Mouse (Mus musculus): ENCODE data around the gene Hspa1a.
"Not testable (repeated sequence)": the region's sequence is repeated elsewhere in the genome, so short reads cannot be mapped to it uniquely, and the experiment has no call there.

Hspa1a gene

GRCm38 (mm10) chr17:34969822-34970221, 2.1 kb downstream of the Hspa1a start, which contains the start of gene Gm20481:
Gene Gm20481 (plus strand): TSS chr17:34969912.
- DNase-seq (ENCODE audit: low spot score in 2 of 2): not testable (repeated sequence)

- peak in 1 of 2 experiments; percentile 41 for DNase-seq (ENCODE audit: low spot score in 2 of 2)
Observed at GRCm38 (mm10) chr17:34965627-34966026, 6.3 kb downstream of the Hspa1a start.

- no peak for DNase-seq (ENCODE audit: low spot score in 2 of 2)
Observed at GRCm38 (mm10) chr17:34964640-34965049, 7.3 kb downstream of the Hspa1a start.

GRCm38 (mm10) chr17:34962841-34963240, 9.1 kb downstream of the Hspa1a start:
- no peak for DNase-seq (ENCODE audit: low spot score in 2 of 2)

- peak in 1 of 2 experiments; percentile 44 for DNase-seq (ENCODE audit: low spot score in 2 of 2)
Observed at GRCm38 (mm10) chr17:34962125-34962524, 9.8 kb downstream of the Hspa1a start.

GRCm38 (mm10) chr17:34960702-34961493, 11.1 kb downstream of the Hspa1a start:
- DNase-seq (ENCODE audit: low spot score in 2 of 2): peak in 1 of 2 experiments; percentile 32

GRCm38 (mm10) chr17:34959881-34960515, 12.0 kb downstream of the Hspa1a start:
- peak in 1 of 2 experiments; percentile 72 for DNase-seq (ENCODE audit: low spot score in 2 of 2)

GRCm38 (mm10) chr17:34959130-34959778, 12.7 kb downstream of the Hspa1a start, which contains the start of gene Hspa1b:
Gene Hspa1b (minus strand): TSS chr17:34959238.
- DNase-seq (ENCODE audit: low spot score in 2 of 2): peak; percentile 94

GRCm38 (mm10) chr17:34958734-34959129, 13.2 kb downstream of the Hspa1a start:
- DNase-seq (ENCODE audit: low spot score in 2 of 2): not testable (repeated sequence)

- DNase-seq (ENCODE audit: low spot score in 2 of 2): not testable (repeated sequence)
Observed at GRCm38 (mm10) chr17:34957966-34958365, 14.0 kb downstream of the Hspa1a start.

GRCm38 (mm10) chr17:34957291-34957690, 14.7 kb downstream of the Hspa1a start:
- not testable (repeated sequence) for DNase-seq (ENCODE audit: low spot score in 2 of 2)

GRCm38 (mm10) chr17:34956340-34956739, 15.6 kb downstream of the Hspa1a start:
- DNase-seq (ENCODE audit: low spot score in 2 of 2): no peak

- no peak for DNase-seq (ENCODE audit: low spot score in 2 of 2)
Observed at GRCm38 (mm10) chr17:34955884-34956283, 16.1 kb downstream of the Hspa1a start.

- no peak for DNase-seq (ENCODE audit: low spot score in 2 of 2)
Observed at GRCm38 (mm10) chr17:34954831-34955230, 17.1 kb downstream of the Hspa1a start.

- no peak for DNase-seq (ENCODE audit: low spot score in 2 of 2)
Observed at GRCm38 (mm10) chr17:34953904-34954303, 18.1 kb downstream of the Hspa1a start.

- no peak for DNase-seq (ENCODE audit: low spot score in 2 of 2)
Observed at GRCm38 (mm10) chr17:34953258-34953657, 18.7 kb downstream of the Hspa1a start.

- peak; percentile 81 to 83 for DNase-seq (ENCODE audit: low spot score in 2 of 2)
Observed at GRCm38 (mm10) chr17:34952378-34953040, 19.4 kb downstream of the Hspa1a start.

GRCm38 (mm10) chr17:34951636-34952377, 20.1 kb downstream of the Hspa1a start:
- DNase-seq (ENCODE audit: low spot score in 2 of 2): no peak

- DNase-seq (ENCODE audit: low spot score in 2 of 2): no peak
Observed at GRCm38 (mm10) chr17:34950514-34951455, 21.2 kb downstream of the Hspa1a start.

GRCm38 (mm10) chr17:34949553-34949969, 22.4 kb downstream of the Hspa1a start:
- no peak for DNase-seq (ENCODE audit: low spot score in 2 of 2)

Measured in heart, adult 9 months (tissue).